Mouse (Mus musculus) brain, embryonic 14.5 days (tissue): ENCODE measurements around the gene Vwf.

Experiments used
- CTCF ChIP-seq: fragments of 200-500 bp; IDR thresholded peaks from 2 replicates; pipeline ENCODE4 v1.5.1; 2012; ENCODE audit warnings: inconsistent platforms, mild to moderate bottlenecking, moderate library complexity, borderline replicate concordance; ENCODE audit not compliant: insufficient read depth, insufficient read length; ENCODE audit errors: extremely low read depth
- POLR2A ChIP-seq: fragments of 200-500 bp; IDR thresholded peaks from 2 replicates; pipeline ENCODE4 v1.6.1; 2012; ENCODE audit warnings: mild to moderate bottlenecking, inconsistent platforms, borderline replicate concordance; ENCODE audit not compliant: poor library complexity, insufficient read depth, insufficient read length, severe bottlenecking; ENCODE audit errors: extremely low read depth

DNA sequence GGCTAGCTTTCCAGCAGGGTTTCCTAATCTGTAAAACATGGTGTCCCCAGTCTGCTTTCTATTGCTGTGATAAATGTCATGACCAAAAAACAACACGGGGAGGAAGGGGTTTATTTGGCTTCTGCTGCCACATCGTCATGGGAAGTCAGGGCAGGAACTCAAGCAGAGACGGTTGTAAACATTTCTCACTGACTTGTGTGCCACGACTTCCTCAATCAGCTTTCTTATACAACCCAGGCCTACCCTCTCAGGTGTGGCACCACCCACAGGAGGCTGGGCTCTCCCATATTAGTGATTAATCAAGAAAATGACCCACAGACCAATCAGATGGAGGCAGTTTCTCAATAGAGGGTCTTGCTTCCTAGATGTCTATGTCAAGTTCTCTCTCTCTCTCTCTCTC, 48.3 kb downstream of the Vwf start:
- TF ChIP-seq CTCF (no peak), POLR2A (no peak)
